Mouse (Mus musculus) lung, embryonic 15.5 days (tissue): ENCODE measurements around the gene H2-T24. TPM values are rescaled to one million over a fixed set of nuclear protein-coding genes. Genes with fewer than 3 reads are reported as not detected.
"Not testable (repeated sequence)": the region's sequence is repeated elsewhere in the genome, so short reads cannot be mapped to it uniquely, and the experiment has no call there.

Experiments
- ATAC-seq: fragments of 200-750 bp; cut with Nextera tagmentation; 2 replicates; pipeline ENCODE4 v1.8.0; 2017; ENCODE audit warnings: moderate number of reproducible peaks, borderline replicate concordance; ENCODE audit not compliant: low FRiP score, low TSS enrichment; ENCODE audit errors: extremely low read depth
- H3K27ac ChIP-seq: fragments of 300-500 bp; sonication (generic); 2 replicates; pipeline ENCODE4 v1.5.1; 2015; ENCODE audit warnings: moderate library complexity, mild to moderate bottlenecking, inconsistent platforms
- H3K27me3 ChIP-seq: fragments of 300-500 bp; sonication (generic); 2 replicates; pipeline ENCODE4 v1.6.1; 2015; ENCODE audit warnings: inconsistent platforms
- H3K36me3 ChIP-seq: fragments of 300-500 bp; sonication (generic); 2 replicates; pipeline ENCODE4 v1.6.1; 2015; ENCODE audit warnings: inconsistent platforms
- H3K4me1 ChIP-seq: fragments of 300-500 bp; sonication (generic); 2 replicates; pipeline ENCODE4 v1.6.1; 2015; ENCODE audit warnings: inconsistent platforms
- H3K4me2 ChIP-seq: fragments of 300-500 bp; sonication (generic); 2 replicates; pipeline ENCODE4 v1.6.1; 2015; ENCODE audit warnings: inconsistent platforms, mild to moderate bottlenecking, moderate library complexity
- H3K4me3 ChIP-seq: fragments of 300-500 bp; sonication (generic); 2 replicates; pipeline ENCODE4 v1.5.1; 2015; ENCODE audit warnings: mild to moderate bottlenecking, inconsistent platforms
- H3K9ac ChIP-seq: fragments of 300-500 bp; sonication (generic); 2 replicates; pipeline ENCODE4 v1.6.1; 2015; ENCODE audit warnings: inconsistent platforms
- H3K9me3 ChIP-seq: fragments of 300-500 bp; sonication (generic); 2 replicates; pipeline ENCODE4 v1.6.1; 2016; ENCODE audit warnings: inconsistent platforms
- WGBS: fragments of 180-500 bp; shearing (Covaris S2); methylation state at CpG from one replicate; pipeline ENCODE4 v1.1.7; 2015; 5-methylcytosine and 5-hydroxymethylcytosine counted together
- polyA plus RNA-seq: library from polyadenylated mRNA; unstranded; fragments of >200 nt; fragmentation: Nextera tagmentation; extraction: Ambion mirVana; gene quantifications from 2 replicates; pipeline ENCODE4 v1.2.1, GENCODE M21; 2015

H2-T24 gene
- polyA plus RNA-seq = 2.2 and 3.2 TPM in 2 replicates

- H3K9ac ChIP-seq = no peak within 1 kb of the TSS
- peak; percentile 63; the same call in 1 of the 2 replicates for ATAC-seq
- no peaks in the 10 kb centered on the region for H3K27me3 ChIP-seq
- no peaks in the 10 kb centered on the region for H3K36me3 ChIP-seq
- peak within 1 kb of the TSS; percentile 12; the same call in 1 of the 2 replicates for H3K27ac ChIP-seq
- peak within 1 kb of the TSS; percentile 35 for H3K4me2 ChIP-seq
- 24% methylated on average over 15 of the region's 15 CpGs for WGBS
- peaks cover 13% of the 10 kb centered on the region for H3K4me1 ChIP-seq
- H3K9me3 ChIP-seq = no peaks in the 10 kb centered on the region; the same call in 1 of the 2 replicates
- H3K4me3 ChIP-seq = peak within 1 kb of the TSS; percentile 8; the same call in 1 of the 2 replicates
Observed at GRCm38 (mm10) chr17:36020191-36021073, at the start of gene H2-T24. H2-T24 (minus strand) TSS chr17:36020560.

- no peaks in the 10 kb centered on the region for H3K36me3 ChIP-seq
- no peak overlapping the region for H3K27ac ChIP-seq
- 0 out of 2 replicates have a peak, but pooled peaks have one; percentile 19 for ATAC-seq
- H3K27me3 ChIP-seq = no peaks in the 10 kb centered on the region
- H3K4me2 ChIP-seq = no peak overlapping the region
- no peak overlapping the region for H3K9ac ChIP-seq
- WGBS = 22% methylated on average over 2 of the region's 2 CpGs
- no peaks in the 10 kb centered on the region for H3K9me3 ChIP-seq
- no peaks in the 10 kb centered on the region for H3K4me1 ChIP-seq
- no peak overlapping the region for H3K4me3 ChIP-seq
Observed at GRCm38 (mm10) chr17:36060829-36061228, 40.5 kb upstream of the H2-T24 start.

GRCm38 (mm10) chr17:36058362-36058761, 38.0 kb upstream of the H2-T24 start, which contains the start of gene Gm11127:
Gm11127 (minus strand) TSS chr17:36058371.
- H3K36me3 ChIP-seq, H3K4me3 ChIP-seq, H3K27ac ChIP-seq, H3K27me3 ChIP-seq, H3K9ac ChIP-seq, H3K9me3 ChIP-seq, H3K4me1 ChIP-seq, ATAC-seq, H3K4me2 ChIP-seq: not testable (repeated sequence)
- WGBS = 59% methylated on average over 1 of the region's 1 CpGs

- H3K9ac ChIP-seq, ATAC-seq, H3K4me1 ChIP-seq, H3K27me3 ChIP-seq, H3K4me3 ChIP-seq, H3K9me3 ChIP-seq, H3K4me2 ChIP-seq, H3K27ac ChIP-seq, H3K36me3 ChIP-seq: not testable (repeated sequence)
- WGBS = 86% methylated on average over 25 of the region's 25 CpGs
Observed at GRCm38 (mm10) chr17:36057927-36058326, 37.6 kb upstream of the H2-T24 start.

GRCm38 (mm10) chr17:36043286-36043685, 22.9 kb upstream of the H2-T24 start:
- no peak for ATAC-seq
- peaks cover 5% of the 10 kb centered on the region for H3K4me1 ChIP-seq
- H3K9ac ChIP-seq = peak overlapping the region; percentile 25; the same call in 1 of the 2 replicates
- H3K27me3 ChIP-seq = no peaks in the 10 kb centered on the region
- H3K4me2 ChIP-seq = peak overlapping the region; percentile 81
- H3K9me3 ChIP-seq = no peaks in the 10 kb centered on the region
- H3K4me3 ChIP-seq = peak overlapping the region; percentile 39
- H3K27ac ChIP-seq = peak overlapping the region; percentile 50; the same call in 1 of the 2 replicates
- H3K36me3 ChIP-seq = no peaks in the 10 kb centered on the region
- WGBS = 72% methylated on average over 3 of the region's 3 CpGs

- Histone ChIP-seq H3K9ac (peak within 1 kb of the TSS; percentile 48), H3K27ac (peak within 1 kb of the TSS; percentile 50; the same call in 1 of the 2 replicates), H3K4me2 (peak within 1 kb of the TSS; percentile 81), H3K4me3 (peak within 1 kb of the TSS; percentile 39)
- not testable (repeated sequence) for H3K4me1 ChIP-seq, H3K27me3 ChIP-seq, H3K9me3 ChIP-seq, H3K36me3 ChIP-seq
- WGBS = 2% methylated on average over 12 of the region's 12 CpGs
- ATAC-seq = peak; percentile 97
Observed at GRCm38 (mm10) chr17:36042610-36043169, 22.3 kb upstream of the H2-T24 start, which contains the start of the genes H2-T22 and Gm6034. H2-T22 (minus strand) TSS chr17:36042747. Gm6034 (plus strand) TSS chr17:36042961.

- peak; percentile 70 for ATAC-seq
- H3K4me3 ChIP-seq = peak overlapping the region; percentile 39
- H3K36me3 ChIP-seq, H3K4me1 ChIP-seq, H3K27me3 ChIP-seq, H3K27ac ChIP-seq, H3K9me3 ChIP-seq: not testable (repeated sequence)
- 5% methylated on average over 17 of the region's 19 CpGs for WGBS
- peak overlapping the region; percentile 81 for H3K4me2 ChIP-seq
- H3K9ac ChIP-seq = peak overlapping the region; percentile 48
Observed at GRCm38 (mm10) chr17:36042055-36042454, 21.7 kb upstream of the H2-T24 start.

GRCm38 (mm10) chr17:36040604-36041003, 20.2 kb upstream of the H2-T24 start:
- H3K27me3 ChIP-seq, H3K27ac ChIP-seq, ATAC-seq, H3K36me3 ChIP-seq, H3K4me2 ChIP-seq, H3K4me3 ChIP-seq, H3K9ac ChIP-seq, H3K4me1 ChIP-seq, H3K9me3 ChIP-seq: not testable (repeated sequence)
- WGBS = 68% methylated on average over 2 of the region's 2 CpGs

- not testable (repeated sequence) for ATAC-seq, H3K4me3 ChIP-seq, H3K4me1 ChIP-seq, H3K27ac ChIP-seq, H3K36me3 ChIP-seq, H3K27me3 ChIP-seq, H3K9ac ChIP-seq, H3K9me3 ChIP-seq, H3K4me2 ChIP-seq
- 81% methylated on average over 13 of the region's 13 CpGs for WGBS
Observed at GRCm38 (mm10) chr17:36036126-36036525, 15.8 kb upstream of the H2-T24 start.

- not testable (repeated sequence) for H3K4me3 ChIP-seq, H3K4me2 ChIP-seq, ATAC-seq, H3K27me3 ChIP-seq, H3K27ac ChIP-seq, H3K9me3 ChIP-seq, H3K4me1 ChIP-seq, H3K9ac ChIP-seq, H3K36me3 ChIP-seq
- WGBS = 11% methylated on average over 3 of the region's 3 CpGs
Observed at GRCm38 (mm10) chr17:36035010-36035638, 14.8 kb upstream of the H2-T24 start.

- not testable (repeated sequence) for H3K9ac ChIP-seq, H3K4me1 ChIP-seq, H3K9me3 ChIP-seq, H3K36me3 ChIP-seq, H3K4me3 ChIP-seq, H3K27me3 ChIP-seq, ATAC-seq, H3K27ac ChIP-seq, H3K4me2 ChIP-seq
- WGBS = 39% methylated on average over 3 of the region's 3 CpGs
Observed at GRCm38 (mm10) chr17:36034524-36034923, 14.2 kb upstream of the H2-T24 start.
